Mouse (Mus musculus) hindbrain, embryonic 12.5 days (tissue): ENCODE results near the gene Vmn1r18. TPM values are rescaled to one million over a fixed set of nuclear protein-coding genes. Genes with fewer than 3 reads are reported as not detected.
"Not testable (repeated sequence)": the region's sequence is repeated elsewhere in the genome, so short reads cannot be mapped to it uniquely, and the experiment has no call there.

Source experiments
- ATAC-seq: fragments of 200-750 bp; cut with Nextera tagmentation; 2 replicates; pipeline ENCODE4 v1.8.0; 2017; ENCODE audit warnings: moderate TSS enrichment; ENCODE audit not compliant: low FRiP score
- H3K27ac ChIP-seq: fragments of 300-500 bp; sonication (generic); 2 replicates; pipeline ENCODE4 v1.5.1; 2016; ENCODE audit warnings: mild to moderate bottlenecking
- H3K27me3 ChIP-seq: fragments of 300-500 bp; sonication (generic); 2 replicates; pipeline ENCODE4 v1.6.1; 2016; ENCODE audit warnings: mild to moderate bottlenecking
- H3K36me3 ChIP-seq: fragments of 300-500 bp; sonication (generic); 2 replicates; pipeline ENCODE4 v1.6.1; 2016; ENCODE audit warnings: mild to moderate bottlenecking
- H3K4me1 ChIP-seq: fragments of 300-500 bp; sonication (generic); 2 replicates; pipeline ENCODE4 v1.6.1; 2016
- H3K4me2 ChIP-seq: fragments of 300-500 bp; sonication (generic); replicated peaks from 2 replicates; pipeline ENCODE4 v1.6.1; 2016; ENCODE audit warnings: mild to moderate bottlenecking
- H3K4me3 ChIP-seq: fragments of 300-500 bp; sonication (generic); 2 replicates; pipeline ENCODE4 v1.5.1; 2016; ENCODE audit warnings: mild to moderate bottlenecking
- H3K9ac ChIP-seq: fragments of 300-500 bp; sonication (generic); 2 replicates; pipeline ENCODE4 v1.6.1; 2016; ENCODE audit warnings: mild to moderate bottlenecking, moderate library complexity
- H3K9me3 ChIP-seq: fragments of 300-500 bp; sonication (generic); replicated peaks from 2 replicates; pipeline ENCODE4 v1.6.1; 2016; ENCODE audit warnings: mild to moderate bottlenecking
- WGBS: fragments of 180-500 bp; shearing (Covaris S2); methylation state at CpG from one replicate; pipeline ENCODE4 v1.1.7; 2016; 5-methylcytosine and 5-hydroxymethylcytosine counted together
- polyA plus RNA-seq: library from polyadenylated mRNA; unstranded; fragments of >200 nt; fragmentation: Nextera tagmentation; extraction: Ambion mirVana; gene quantifications from 2 replicates; pipeline ENCODE4 v1.2.1, GENCODE M21; 2016

Gene Vmn1r18
- not detected in 2 replicates for polyA plus RNA-seq

GRCm38 (mm10) chr6:57395683-57396082 lies at the start of gene Vmn1r18:
Gene Vmn1r18 (minus strand): TSS chr6:57395783.
- Histone ChIP-seq H3K4me2 (no peak within 1 kb of the TSS), H3K27me3 (no peaks in the 10 kb centered on the region), H3K36me3 (no peaks in the 10 kb centered on the region), H3K4me3 (no peak within 1 kb of the TSS), H3K27ac (no peak within 1 kb of the TSS), H3K9me3 (no peaks in the 10 kb centered on the region), H3K9ac (no peak within 1 kb of the TSS), H3K4me1 (no peaks in the 10 kb centered on the region)
- ATAC-seq, result no peak

DNA sequence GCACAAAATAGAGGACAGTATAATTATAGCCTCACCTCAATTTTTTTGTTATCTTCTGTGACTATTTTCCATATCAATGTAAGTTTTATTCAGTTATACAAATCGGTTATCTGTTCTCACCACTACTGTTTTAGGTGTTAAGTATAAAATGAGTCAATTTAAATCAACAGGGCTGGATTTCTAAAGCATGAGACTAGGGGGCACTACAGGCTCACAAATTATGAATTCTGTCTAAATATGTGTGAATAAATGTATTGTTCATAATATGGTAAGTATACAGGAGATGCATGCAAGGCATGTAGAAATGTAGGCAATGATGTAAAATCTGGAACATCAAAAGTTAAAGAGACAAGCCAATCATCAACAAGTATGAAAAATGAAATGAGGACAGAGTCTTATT lies 35.6 kb upstream of the Vmn1r18 start:
- H3K4me1 ChIP-seq, result no peaks in the 10 kb centered on the region
- H3K36me3 ChIP-seq, result no peaks in the 10 kb centered on the region
- H3K9ac ChIP-seq, result no peak overlapping the region
- no peak overlapping the region for H3K27ac ChIP-seq
- no peak overlapping the region for H3K4me2 ChIP-seq
- no peak overlapping the region for H3K4me3 ChIP-seq
- no peaks in the 10 kb centered on the region for H3K9me3 ChIP-seq
- no peak for ATAC-seq
- 87% methylated on average over 1 of the region's 1 CpGs for WGBS
- H3K27me3 ChIP-seq, result no peaks in the 10 kb centered on the region

- no peaks in the 10 kb centered on the region for H3K4me1 ChIP-seq
- H3K36me3 ChIP-seq, result no peaks in the 10 kb centered on the region
- no peak within 1 kb of the TSS for H3K4me3 ChIP-seq
- H3K27me3 ChIP-seq, result no peaks in the 10 kb centered on the region
- H3K27ac ChIP-seq, result no peak within 1 kb of the TSS
- no peaks in the 10 kb centered on the region for H3K9me3 ChIP-seq
- no peak for ATAC-seq
- 87% methylated on average over 1 of the region's 1 CpGs for WGBS
- H3K9ac ChIP-seq, result no peak within 1 kb of the TSS
- H3K4me2 ChIP-seq, result no peak within 1 kb of the TSS
Measured at GRCm38 (mm10) chr6:57428630-57429029, 33.0 kb upstream of the Vmn1r18 start, which contains the start of gene Vmn1r20. Gene Vmn1r20 (plus strand): TSS chr6:57428930.

DNA sequence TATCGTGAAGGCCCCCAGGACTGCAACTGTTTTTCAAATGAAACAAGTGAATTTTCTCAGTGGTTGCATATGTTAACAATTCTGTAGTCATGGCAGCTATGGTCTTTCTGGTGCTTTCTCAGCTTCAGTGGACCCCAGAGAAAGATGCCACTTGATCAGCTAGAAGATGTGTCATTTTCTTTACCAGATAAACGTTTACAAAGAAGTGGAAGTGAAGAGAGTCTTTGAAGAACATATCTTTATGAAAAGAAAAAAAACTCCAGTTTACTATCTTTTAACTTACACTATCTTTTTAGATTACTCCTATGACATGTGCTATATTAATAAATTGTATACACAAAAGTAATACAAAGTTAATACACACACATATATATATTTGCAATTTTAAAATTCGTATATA lies 7.9 kb upstream of the Vmn1r18 start, which contains the start of gene Vmn1r19:
TSS of gene Vmn1r19 (plus strand) at position 301 of the 400 bp plus-strand sequence.
- H3K27me3 ChIP-seq, ATAC-seq, H3K4me2 ChIP-seq, H3K4me3 ChIP-seq, H3K9ac ChIP-seq, H3K36me3 ChIP-seq, H3K4me1 ChIP-seq, H3K27ac ChIP-seq, H3K9me3 ChIP-seq: not testable (repeated sequence)
- 78% methylated on average over 3 of the region's 3 CpGs for WGBS

GRCm38 (mm10) chr6:57367496-57367895 lies 28.1 kb downstream of the Vmn1r18 start:
- no peak for ATAC-seq
- Histone ChIP-seq H3K9ac (no peak overlapping the region), H3K36me3 (no peaks in the 10 kb centered on the region), H3K27me3 (no peaks in the 10 kb centered on the region), H3K4me1 (no peaks in the 10 kb centered on the region), H3K27ac (no peak overlapping the region), H3K9me3 (no peaks in the 10 kb centered on the region), H3K4me2 (no peak overlapping the region), H3K4me3 (no peak overlapping the region)
- 79% methylated on average over 1 of the region's 1 CpGs for WGBS

DNA sequence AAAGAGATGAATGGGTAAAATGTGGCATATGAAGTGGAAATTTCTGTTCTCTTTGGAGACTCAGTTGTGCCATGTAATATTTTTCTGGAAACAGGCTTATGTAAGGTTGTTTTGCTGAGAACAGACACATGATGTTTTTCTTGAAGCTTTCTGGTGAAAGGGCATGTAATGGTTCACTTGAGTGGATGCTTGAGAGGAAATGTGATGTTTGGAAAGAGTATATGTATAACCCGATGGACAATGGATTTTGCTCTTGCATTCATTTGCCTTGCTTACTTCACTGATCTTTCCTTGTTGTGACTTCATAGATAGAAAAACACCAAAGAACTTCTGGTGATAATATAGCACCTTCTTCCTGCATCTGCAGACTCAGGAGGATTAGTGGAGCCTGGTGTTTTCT lies 29.7 kb downstream of the Vmn1r18 start:
- H3K4me1 ChIP-seq, H3K4me3 ChIP-seq, H3K27me3 ChIP-seq, H3K9me3 ChIP-seq, H3K36me3 ChIP-seq, ATAC-seq, H3K4me2 ChIP-seq, H3K9ac ChIP-seq, H3K27ac ChIP-seq: not testable (repeated sequence)
- 92% methylated on average over 1 of the region's 1 CpGs for WGBS

DNA sequence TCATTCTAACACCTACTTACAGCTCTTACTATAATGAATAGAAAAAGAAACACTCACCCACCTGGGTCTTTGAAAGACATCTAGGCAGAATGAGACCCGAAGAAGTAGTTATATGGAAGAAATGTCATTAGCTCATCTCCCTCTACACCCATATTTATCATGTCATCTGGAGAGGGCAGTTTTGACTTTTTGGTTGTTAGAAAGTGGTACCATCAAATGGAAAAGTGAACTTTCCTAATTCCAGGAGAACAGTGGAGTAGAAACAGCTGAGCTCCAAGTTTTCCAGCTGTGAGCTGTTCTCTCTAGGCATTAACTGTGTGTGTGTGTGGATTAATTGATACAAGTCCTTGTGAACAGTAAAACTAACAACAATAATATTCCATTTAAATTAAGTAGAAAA lies 32.0 kb downstream of the Vmn1r18 start, which contains the start of gene Vmn1r17:
TSS of gene Vmn1r17 (minus strand) at position 101 of the 400 bp plus-strand sequence.
- no peaks in the 10 kb centered on the region for H3K27me3 ChIP-seq
- no peaks in the 10 kb centered on the region for H3K36me3 ChIP-seq
- H3K9me3 ChIP-seq, result no peaks in the 10 kb centered on the region
- H3K27ac ChIP-seq, result no peak within 1 kb of the TSS
- H3K4me3 ChIP-seq, result no peak within 1 kb of the TSS
- ATAC-seq, result no peak
- H3K4me1 ChIP-seq, result no peaks in the 10 kb centered on the region
- H3K9ac ChIP-seq, result no peak within 1 kb of the TSS
- 92% methylated on average over 1 of the region's 1 CpGs for WGBS
- H3K4me2 ChIP-seq, result no peak within 1 kb of the TSS

DNA sequence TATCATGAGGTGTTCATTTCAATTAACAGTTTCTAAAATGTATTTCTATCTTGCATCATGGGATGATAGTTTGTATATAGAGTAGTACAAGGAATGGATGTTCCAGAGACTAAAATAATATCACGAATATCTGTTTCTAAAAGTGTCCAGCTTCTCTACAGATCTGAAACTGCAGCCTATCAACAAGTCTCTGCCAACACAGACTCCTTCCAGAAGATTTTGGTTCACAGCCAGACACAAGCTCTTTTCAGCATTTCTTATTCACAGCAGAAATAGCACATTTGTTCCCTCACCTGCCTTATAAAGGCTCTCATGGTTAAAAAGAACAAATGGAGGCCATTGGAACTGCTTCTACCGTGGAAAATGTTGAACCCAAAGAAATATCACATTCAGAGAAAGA lies 38.7 kb downstream of the Vmn1r18 start:
- no peak for ATAC-seq
- WGBS, result 90% methylated on average over 2 of the region's 2 CpGs
- no peaks in the 10 kb centered on the region for H3K36me3 ChIP-seq
- H3K4me1 ChIP-seq, result no peaks in the 10 kb centered on the region
- no peak overlapping the region for H3K4me3 ChIP-seq
- no peaks in the 10 kb centered on the region for H3K27me3 ChIP-seq
- H3K4me2 ChIP-seq, result no peak overlapping the region
- no peak overlapping the region for H3K9ac ChIP-seq
- no peaks in the 10 kb centered on the region for H3K9me3 ChIP-seq
- no peak overlapping the region for H3K27ac ChIP-seq

GRCm38 (mm10) chr6:57329394-57329793 lies 66.2 kb downstream of the Vmn1r18 start, which contains the start of gene Vmn1r16:
Gene Vmn1r16 (minus strand): TSS chr6:57329494.
- Histone ChIP-seq H3K27ac (no peak within 1 kb of the TSS), H3K4me2 (no peak within 1 kb of the TSS), H3K36me3 (no peaks in the 10 kb centered on the region), H3K9ac (no peak within 1 kb of the TSS), H3K9me3 (no peaks in the 10 kb centered on the region), H3K27me3 (no peaks in the 10 kb centered on the region), H3K4me3 (no peak within 1 kb of the TSS), H3K4me1 (no peaks in the 10 kb centered on the region)
- WGBS, result 76% methylated on average over 3 of the region's 3 CpGs
- ATAC-seq, result no peak

Other genes starting within 250 kb of the Vmn1r18 start
- gene Vmn1r12, start 238.9 kb downstream of the Vmn1r18 start, polyA plus RNA-seq, result not detected in 2 replicates
- gene Vmn1r13, start 192.5 kb downstream of the Vmn1r18 start, polyA plus RNA-seq, result not detected in 2 replicates
- gene Vmn1r14, start 164.1 kb downstream of the Vmn1r18 start, polyA plus RNA-seq, result not detected in 2 replicates
- not detected in 2 replicates for gene Vmn1r15, start 137.8 kb downstream of the Vmn1r18 start, polyA plus RNA-seq
- not detected in 2 replicates for gene Vmn1r16, start 66.3 kb downstream of the Vmn1r18 start, polyA plus RNA-seq
- gene Vmn1r17, start 32.1 kb downstream of the Vmn1r18 start, polyA plus RNA-seq, result not detected in 2 replicates
- not detected in 2 replicates for gene Vmn1r19, start 8.0 kb upstream of the Vmn1r18 start, polyA plus RNA-seq
- gene Vmn1r20, start 33.1 kb upstream of the Vmn1r18 start, polyA plus RNA-seq, result not detected in 2 replicates
- 7.3 and 7.4 TPM in 2 replicates for gene Ppm1k, start 139.7 kb upstream of the Vmn1r18 start, polyA plus RNA-seq
- gene Herc6, start 185.2 kb upstream of the Vmn1r18 start, polyA plus RNA-seq, result 1.3 and 1.9 TPM in 2 replicates